Mouse (Mus musculus) adrenal gland, postnatal 36 days (tissue): ENCODE results near the gene Rab34. TPM values are rescaled to one million over a fixed set of nuclear protein-coding genes. Genes with fewer than 3 reads are reported as not detected.

Experiments
- DNase-seq, 2 experiments: peaks; one replicate each; pipeline ENCODE4 v3.0.0; 2021; ENCODE audit warnings: mixed read lengths in 1 of 2
- microRNA-seq: library from miRNA; unstranded; fragments of <30 nt; microRNA quantifications from one replicate; pipeline ENCODE4 v1.2.0, GENCODE M21; 2021
- total RNA-seq, 2 experiments: library from RNA; stranded (reverse); gene quantifications; 2 replicates each; pipeline ENCODE4 v1.2.3; 2021

Gene Rab34
- total RNA-seq, 2 experiments from 2014 or later, result 85.9 to 89.9 TPM

DNA sequence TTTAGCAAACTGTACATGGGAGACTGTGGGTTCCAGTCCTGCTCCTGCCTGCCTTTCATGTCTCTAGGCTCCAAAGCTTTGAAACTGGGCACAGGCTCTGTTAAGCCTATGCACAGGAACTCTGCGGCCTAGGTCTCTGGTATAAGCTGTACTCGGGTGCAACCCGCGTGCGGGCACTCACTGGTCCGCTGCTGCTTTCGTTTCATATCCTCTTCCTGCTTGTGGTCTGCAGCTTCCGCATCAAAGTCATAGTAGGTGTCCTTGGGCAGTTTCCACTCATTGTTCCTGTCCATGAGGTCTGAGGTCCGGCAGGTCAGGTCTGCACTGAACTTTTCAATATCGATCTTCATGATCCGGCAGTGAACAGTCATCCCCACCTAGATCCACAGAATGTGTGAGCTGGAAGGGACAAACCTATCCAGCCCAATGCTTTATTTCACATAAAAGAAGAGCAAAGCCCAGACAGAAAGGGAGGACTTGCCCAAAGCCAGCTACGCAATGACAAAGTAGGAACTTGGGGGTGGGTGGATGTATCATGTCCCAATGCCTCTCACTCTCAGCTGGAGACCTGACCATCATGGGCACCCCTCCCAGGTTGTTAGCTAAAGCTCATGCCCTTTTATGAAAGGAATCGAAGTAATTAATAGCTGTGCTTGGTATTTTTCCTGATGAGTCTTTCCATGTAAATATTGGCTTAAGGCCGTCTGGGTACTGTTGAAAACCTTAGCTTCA lies 25.0 kb downstream of the Rab34 start:
- peak in 1 of 2 experiments; percentile 27 for DNase-seq

DNA sequence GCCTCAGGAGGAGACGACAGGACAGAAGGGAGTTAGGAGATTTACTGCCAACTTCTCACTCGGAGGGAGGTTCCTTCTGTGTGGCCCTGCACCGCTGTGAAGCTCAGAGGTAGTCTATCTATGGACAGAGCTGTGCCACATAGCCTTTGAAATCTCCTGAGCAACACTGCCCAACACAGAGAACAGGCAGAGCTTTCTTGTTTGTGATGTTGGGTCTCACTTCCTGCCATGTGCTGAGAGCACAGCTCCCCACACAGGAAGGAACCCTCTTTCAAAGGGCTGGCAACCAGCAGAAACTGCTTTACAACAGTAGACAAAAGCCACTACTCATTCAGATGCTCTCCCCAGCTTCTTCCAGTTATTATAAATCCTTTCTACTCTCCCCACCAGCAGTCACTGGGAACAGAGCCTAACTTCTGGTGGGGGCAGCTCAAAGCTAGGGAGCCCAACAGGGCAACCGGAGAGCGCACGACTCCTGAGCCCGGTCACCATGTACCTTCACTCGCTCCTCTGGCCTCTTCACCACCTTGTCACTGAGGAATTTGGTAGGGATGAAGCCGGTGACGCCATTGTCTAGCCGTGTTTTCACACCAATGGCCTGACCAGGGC lies 27.6 kb downstream of the Rab34 start:
- no peak for DNase-seq

DNA sequence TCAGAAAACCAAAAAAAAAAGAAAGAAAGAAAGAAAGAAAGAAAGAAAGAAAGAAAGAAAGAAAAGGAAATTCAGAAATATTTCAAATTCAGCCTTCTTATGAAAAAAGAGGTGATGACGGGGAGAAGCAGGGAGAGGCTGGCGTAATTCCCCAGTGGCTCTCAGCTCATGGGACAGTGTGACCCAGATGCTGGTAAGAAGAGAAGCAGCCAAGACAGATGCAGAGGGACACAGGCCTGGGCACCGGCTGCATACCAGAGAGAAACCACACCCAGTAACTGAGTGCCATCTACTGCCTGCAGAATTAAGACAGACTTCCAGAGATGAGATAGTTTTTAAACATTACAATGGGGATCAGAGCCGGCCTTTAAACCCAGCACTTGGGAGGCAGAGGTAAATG lies 35.4 kb downstream of the Rab34 start:
- no peak for DNase-seq

DNA sequence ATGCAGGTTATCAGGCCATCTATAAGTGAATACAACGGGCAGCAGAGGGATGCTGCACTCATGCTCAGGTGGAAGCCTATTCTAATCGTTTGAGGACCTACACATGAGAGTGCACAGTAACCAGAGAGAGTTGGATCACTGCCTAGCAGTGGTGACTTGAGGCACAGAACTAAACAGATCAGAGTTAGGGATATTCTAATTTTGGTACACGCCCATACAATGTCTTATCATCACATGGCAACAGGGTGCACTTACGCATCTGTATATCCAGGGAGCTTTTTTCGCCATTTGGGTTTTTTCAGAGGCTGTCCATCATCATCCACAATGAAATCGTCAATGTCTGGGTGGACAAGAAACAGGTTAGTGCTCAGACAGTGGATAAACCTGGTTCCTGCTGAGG lies 43.3 kb downstream of the Rab34 start:
- DNase-seq, result no peak

DNA sequence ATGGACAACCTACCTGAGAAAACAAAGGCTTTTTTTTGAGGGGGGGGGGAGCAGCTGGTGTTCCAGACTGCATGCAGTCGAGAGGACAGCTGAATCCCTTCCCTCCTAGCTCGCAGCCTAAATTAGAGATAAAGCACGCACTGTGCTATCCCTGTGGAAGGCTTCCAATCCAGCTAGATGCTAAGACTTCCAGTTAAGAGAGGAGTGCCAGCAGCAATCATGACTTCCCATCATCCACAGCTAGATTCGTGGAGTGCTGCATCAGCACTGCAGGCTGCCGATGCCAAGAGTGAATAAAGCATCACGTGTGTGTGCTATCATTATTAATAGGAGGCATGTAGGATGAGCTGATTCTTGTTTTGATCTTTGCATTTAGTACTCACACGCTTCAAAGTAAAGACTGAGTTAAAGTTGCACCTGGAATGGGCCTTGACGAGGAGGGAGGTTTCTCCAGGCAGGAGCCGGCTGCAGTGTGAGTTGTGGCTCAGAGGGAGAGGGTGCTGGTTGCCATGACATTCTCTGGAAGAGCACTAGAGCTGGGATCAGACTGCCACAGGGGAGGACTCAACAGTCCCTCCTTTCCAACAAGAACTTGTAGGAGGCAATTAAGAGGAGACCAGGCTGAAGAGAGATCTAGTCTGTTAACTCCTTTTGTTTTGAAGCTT lies 52.1 kb downstream of the Rab34 start:
- DNase-seq, result no peak

Small RNAs within 50 kb of the gene (microRNA-seq; reads per million reads assigned to microRNA genes)
- gene Mir7653, result 0.75 reads per million

Other genes starting within 250 kb of the Rab34 start
- 10 to 100 TPM; 46.6 to 50.8 TPM for gene Phf12, start 205.7 kb upstream of the Rab34 start, total RNA-seq
- gene Dhrs13, start 156.2 kb upstream of the Rab34 start, total RNA-seq, result 10 to 100 TPM; 12.1 to 15.2 TPM
- 10 to 100 TPM; 71.4 to 98.4 TPM for gene Flot2, start 150.5 kb upstream of the Rab34 start, total RNA-seq
- gene Eral1, start 108.0 kb upstream of the Rab34 start, total RNA-seq, result 10 to 100 TPM; 30.0 to 33.6 TPM
- gene Fam222b, start 93.8 kb upstream of the Rab34 start, total RNA-seq, result 10 to 100 TPM; 16.9 to 20.3 TPM
- gene Traf4, start 22.8 kb upstream of the Rab34 start, total RNA-seq, result 10 to 100 TPM; 24.8 to 38.0 TPM
- gene Nek8, start 11.8 kb upstream of the Rab34 start, total RNA-seq, result 10 to 100 TPM; 10.5 to 11.3 TPM
- gene Tlcd1, start 11.7 kb upstream of the Rab34 start, total RNA-seq, result 10 to 100 TPM; 41.5 to 88.1 TPM
- gene Rpl23a, start 4.8 kb upstream of the Rab34 start, total RNA-seq, result 1,000 to 10,000 TPM; 1,640 to 1,911 TPM
- 10 to 100 TPM; 14.1 to 15.2 TPM for gene Proca1, start 5.0 kb downstream of the Rab34 start, total RNA-seq
- 100 to 1,000 TPM; 107 to 112 TPM for gene Sdf2, start 57.3 kb downstream of the Rab34 start, total RNA-seq
- gene Supt6, start 57.6 kb downstream of the Rab34 start, total RNA-seq, result 10 to 100 TPM; 57.2 to 76.6 TPM
- gene 2610507B11Rik, start 73.3 kb downstream of the Rab34 start, total RNA-seq, result 100 to 1,000 TPM; 150 to 176 TPM
- gene BC030499, start 102.4 kb downstream of the Rab34 start, total RNA-seq, result 1 to 10 TPM in 1 of 2 experiments, under 1 TPM in 1; 0.99 to 1.3 TPM
- gene Spag5, start 113.1 kb downstream of the Rab34 start, total RNA-seq, result 1 to 10 TPM; 4.1 to 4.3 TPM
- 10 to 100 TPM; 11.7 to 21.6 TPM for gene Aldoc, start 134.5 kb downstream of the Rab34 start, total RNA-seq
- 10 to 100 TPM; 54.0 to 57.7 TPM for gene Pigs, start 140.0 kb downstream of the Rab34 start, total RNA-seq
- gene Unc119, start 155.1 kb downstream of the Rab34 start, total RNA-seq, result 10 to 100 TPM; 32.8 to 37.3 TPM
- gene Foxn1, start 198.1 kb downstream of the Rab34 start, total RNA-seq, result under 1 TPM in 1 of 2 experiments, not detected in 1; 0.30 TPM
- gene Slc13a2, start 233.8 kb downstream of the Rab34 start, total RNA-seq, result not detected